Mouse (Mus musculus): ENCODE results near the gene Mindy1. TPM values are rescaled to one million over a fixed set of nuclear protein-coding genes. Genes with fewer than 3 reads are reported as not detected.
"Not testable (repeated sequence)": the region's sequence is repeated elsewhere in the genome, so short reads cannot be mapped to it uniquely, and the experiment has no call there.

Mindy1 gene
- total RNA-seq, 4 experiments from 2014 or later, result 19.5 to 23.8 (median 21.3) TPM

DNA sequence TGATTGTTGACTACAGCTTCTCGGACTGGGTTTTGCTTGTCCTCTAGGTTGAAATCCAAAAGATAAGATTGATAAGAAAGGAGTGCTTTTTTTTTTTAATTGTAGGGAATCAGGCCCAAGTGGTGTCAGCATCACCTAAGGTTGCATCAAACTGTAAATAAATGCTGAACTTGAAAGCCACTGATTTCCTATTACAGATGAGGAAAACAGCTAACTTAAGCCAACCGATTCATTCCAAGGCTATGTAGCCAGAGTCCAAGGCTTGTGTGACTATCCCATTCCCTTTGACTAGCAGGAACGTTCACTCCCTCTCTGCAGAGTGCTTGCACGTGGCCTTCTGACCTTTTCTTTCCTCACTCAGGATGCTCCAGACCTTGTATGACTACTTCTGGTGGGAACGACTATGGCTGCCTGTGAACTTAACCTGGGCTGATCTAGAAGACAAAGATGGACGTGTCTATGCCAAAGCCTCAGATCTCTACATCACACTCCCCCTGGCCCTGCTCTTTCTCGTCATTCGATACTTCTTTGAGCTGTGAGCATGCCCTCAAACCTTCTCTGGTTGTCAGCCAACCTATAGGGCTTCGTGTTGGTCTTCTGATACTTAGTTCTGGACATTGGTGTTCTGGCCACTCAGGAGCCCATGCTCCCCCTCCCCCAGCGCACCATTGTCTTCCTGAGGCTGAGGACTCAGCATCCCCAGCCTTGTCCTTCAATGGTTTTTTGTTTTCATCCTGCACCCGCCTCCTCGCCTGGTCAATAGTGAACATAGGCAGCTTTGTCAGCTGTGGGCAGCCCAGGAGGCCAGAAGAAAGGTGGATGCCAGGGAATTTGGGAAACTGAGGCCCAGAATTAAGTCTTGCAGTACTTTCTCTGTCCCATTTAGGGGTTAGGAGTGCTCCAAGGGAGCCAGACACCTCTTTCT lies 38.8 kb downstream of the Mindy1 start:
- no peak for DNase-seq (ENCODE audit: low spot score)

GRCm38 (mm10) chr3:95323429-95323828 lies 42.3 kb downstream of the Mindy1 start:
- DNase-seq (ENCODE audit: low spot score), result no peak

GRCm38 (mm10) chr3:95324454-95325144 lies 43.5 kb downstream of the Mindy1 start:
- DNase-seq (ENCODE audit: low spot score), result no peak

GRCm38 (mm10) chr3:95328803-95329404 lies 47.8 kb downstream of the Mindy1 start:
- DNase-seq (ENCODE audit: low spot score), result no peak

GRCm38 (mm10) chr3:95331528-95331927 lies 50.4 kb downstream of the Mindy1 start:
- no peak for DNase-seq (ENCODE audit: low spot score)

DNA sequence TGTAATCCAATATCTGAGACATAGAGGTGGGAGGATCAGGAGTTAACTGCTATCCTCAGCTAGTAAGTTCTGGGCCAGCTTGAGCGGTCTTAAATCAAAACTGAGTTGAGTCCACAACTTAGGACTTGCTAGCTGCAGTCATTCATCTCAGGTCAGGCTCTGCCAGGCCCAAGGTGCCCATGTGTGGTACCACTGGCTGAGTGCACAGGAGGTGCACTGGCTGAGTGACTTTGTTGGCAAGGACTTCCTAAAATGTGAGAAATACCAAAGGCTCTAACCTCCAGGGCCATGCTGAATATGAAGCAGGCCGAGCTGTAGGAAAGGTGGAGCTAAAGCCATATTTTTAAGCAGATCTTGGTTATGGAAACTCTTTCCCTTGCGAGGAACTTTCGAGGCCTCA lies 56.2 kb downstream of the Mindy1 start:
- no peak for DNase-seq (ENCODE audit: low spot score)

DNA sequence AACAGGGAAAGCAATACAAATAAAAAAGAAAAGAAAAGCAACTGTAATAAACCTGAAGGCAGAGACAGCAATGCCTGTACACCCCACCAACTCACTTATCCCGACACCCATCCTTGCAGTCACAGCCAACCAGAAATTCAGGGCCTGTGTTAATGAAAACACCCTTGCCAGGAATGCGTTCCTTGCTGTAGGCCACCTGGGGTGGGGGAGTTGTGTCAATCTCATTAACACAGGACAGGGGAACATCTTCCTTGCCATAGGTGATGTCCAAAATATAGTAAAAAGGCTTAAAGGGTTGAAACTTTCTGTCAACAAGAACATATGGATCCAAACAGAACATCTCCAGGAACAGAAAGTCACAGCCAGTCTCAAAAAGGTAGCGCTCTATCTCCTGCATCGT lies 57.1 kb downstream of the Mindy1 start:
- DNase-seq (ENCODE audit: low spot score), result no peak

DNA sequence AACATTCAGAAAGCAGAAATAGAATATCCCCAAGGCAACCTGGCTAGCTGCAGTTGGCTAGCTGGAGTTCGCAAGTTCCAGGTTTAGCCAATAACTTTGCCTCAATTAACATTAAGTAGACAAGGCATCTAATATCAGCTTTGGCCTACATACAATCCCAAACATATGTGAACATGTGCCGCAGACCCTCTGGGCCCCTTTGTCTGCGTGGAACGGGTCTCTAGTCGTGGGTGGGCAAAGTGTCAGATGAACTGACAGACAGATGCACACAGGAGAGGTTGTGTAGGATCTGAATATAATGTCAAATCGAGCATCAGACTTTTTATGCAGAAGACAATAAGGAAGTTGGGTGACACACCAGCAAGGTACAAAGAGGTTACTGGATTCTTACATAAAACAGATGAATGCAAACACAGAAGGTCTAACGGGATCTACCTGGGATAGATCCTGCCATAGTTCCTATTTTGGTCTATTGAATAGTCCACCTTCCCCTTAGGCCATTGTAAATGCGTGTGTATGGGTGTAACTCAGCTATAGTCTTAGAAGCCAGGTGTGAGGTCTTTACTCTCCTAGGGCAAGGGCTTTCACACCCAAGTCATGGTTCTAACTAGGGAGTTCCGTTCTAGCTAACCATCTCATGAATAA lies 62.3 kb downstream of the Mindy1 start:
- not testable (repeated sequence) for DNase-seq (ENCODE audit: low spot score)

Other genes with a start within 250 kb of the Mindy1 start
- 100 to 1,000 TPM; 124 to 149 (median 127) TPM for gene Psmd4, start 238.7 kb upstream of the Mindy1 start, total RNA-seq (2022)
- gene Pip5k1a, start 174.4 kb upstream of the Mindy1 start, total RNA-seq (2022), result 10 to 100 TPM; 15.4 to 17.4 (median 16.5) TPM
- gene Vps72, start 170.3 kb upstream of the Mindy1 start, total RNA-seq (2022), result 10 to 100 TPM; 27.9 to 35.3 (median 32.0) TPM
- gene Tmod4, start 156.9 kb upstream of the Mindy1 start, total RNA-seq (2022), result 10 to 100 TPM; 35.7 to 43.4 (median 39.0) TPM
- gene Scnm1, start 147.3 kb upstream of the Mindy1 start, total RNA-seq (2022), result 10 to 100 TPM; 29.0 to 39.4 (median 33.2) TPM
- 1 to 10 TPM; 4.8 to 5.4 (median 5.0) TPM for gene Lysmd1, start 147.3 kb upstream of the Mindy1 start, total RNA-seq (2022)
- gene Tnfaip8l2, start 139.0 kb upstream of the Mindy1 start, total RNA-seq (2022), result 1 to 10 TPM in 3 of 4 experiments, under 1 TPM in 1; 0.62 to 1.9 (median 1.5) TPM
- 1 to 10 TPM; 2.6 to 8.1 (median 5.5) TPM for gene Sema6c, start 120.9 kb upstream of the Mindy1 start, total RNA-seq (2022)
- gene Gabpb2, start 63.4 kb upstream of the Mindy1 start, total RNA-seq (2022), result 10 to 100 TPM; 12.2 to 13.9 (median 13.2) TPM
- 10 to 100 TPM; 17.0 to 22.8 (median 20.4) TPM for gene Cdc42se1, start 52.6 kb upstream of the Mindy1 start, total RNA-seq (2022)
- 10 to 100 TPM in 2 of 4 experiments, 1 to 10 TPM in 2; 5.5 to 11.3 (median 9.5) TPM for gene Mllt11, start 49.2 kb upstream of the Mindy1 start, total RNA-seq (2022)
- gene Gm128, start 39.7 kb upstream of the Mindy1 start, total RNA-seq (2022), result not detected
- not detected for gene Bnipl, start 30.2 kb upstream of the Mindy1 start, total RNA-seq (2022)
- gene Prune1, start 731 bp downstream of the Mindy1 start, total RNA-seq (2022), result 10 to 100 TPM; 26.3 to 27.9 (median 27.2) TPM
- gene Anxa9, start 25.8 kb downstream of the Mindy1 start, total RNA-seq (2022), result 1 to 10 TPM in 1 of 4 experiments, under 1 TPM in 2, not detected in 1; 0.52 to 1.5 (median 0.66) TPM
- 10 to 100 TPM; 30.6 to 35.5 (median 33.4) TPM for gene Cers2, start 33.4 kb downstream of the Mindy1 start, total RNA-seq (2022)
- 10 to 100 TPM; 10.1 to 12.0 (median 10.4) TPM for gene Setdb1, start 75.9 kb downstream of the Mindy1 start, total RNA-seq (2022)
- not detected for gene 4930558C23Rik, start 121.5 kb downstream of the Mindy1 start, total RNA-seq (2022)
- 10 to 100 TPM; 36.9 to 39.9 (median 39.1) TPM for gene Arnt, start 153.0 kb downstream of the Mindy1 start, total RNA-seq (2022)
- gene Ctsk, start 217.9 kb downstream of the Mindy1 start, total RNA-seq (2022), result 1 to 10 TPM; 5.3 to 7.9 (median 6.6) TPM
- gene Ctss, start 245.4 kb downstream of the Mindy1 start, total RNA-seq (2022), result 10 to 100 TPM in 2 of 4 experiments, 1 to 10 TPM in 2; 7.8 to 17.5 (median 10.0) TPM

Data from heart, adult 8-10 months (tissue).